Mouse (Mus musculus) CH12.LX (cell line): ENCODE data around the gene Lrrc9. TPM values are rescaled to one million over a fixed set of nuclear protein-coding genes. Genes with fewer than 3 reads are reported as not detected.

ENCODE experiments used
- DNase-seq: peaks from one replicate; pipeline ENCODE4 v3.0.0-alpha.2; 2013; ENCODE audit errors: extremely low read depth
- H3K27ac ChIP-seq: 2 replicates; pipeline ENCODE4 v1.5.1; 2012; ENCODE audit warnings: low read depth, mild to moderate bottlenecking, control low read depth, moderate library complexity; ENCODE audit not compliant: insufficient read depth
- H3K27me3 ChIP-seq: replicated peaks from 2 replicates; pipeline ENCODE3; 2012; ENCODE audit warnings: inconsistent platforms
- H3K36me3 ChIP-seq, 2 experiments: replicated peaks in 1 of 2; 2 replicates each; pipeline versions ENCODE3 to v1.6.1; 2012; ENCODE audit warnings: inconsistent platforms in 1 of 2, low read length in 1 of 2, mild to moderate bottlenecking in 1 of 2, mixed read lengths in 1 of 2, moderate library complexity in 1 of 2; ENCODE audit not compliant: control insufficient read depth in 1 of 2, insufficient read depth in 1 of 2
- H3K4me1 ChIP-seq, 2 experiments: 2 replicates each; pipeline ENCODE4 v1.6.1; 2012; ENCODE audit warnings: inconsistent platforms in 1 of 2, moderate library complexity in 1 of 2; ENCODE audit not compliant: insufficient read depth in 2 of 2, control insufficient read depth in 1 of 2
- H3K4me2 ChIP-seq: 2 replicates; pipeline ENCODE4 v1.6.1; 2012; ENCODE audit warnings: low read depth, mild to moderate bottlenecking, control low read depth; ENCODE audit not compliant: poor library complexity, insufficient read depth, severe bottlenecking
- H3K4me3 ChIP-seq, 3 experiments: fragments of 150-350 bp in 1 of 3; sonication (generic) in 1 of 3; replicated peaks in 1 of 3; 2 replicates each; pipeline versions ENCODE3 to v1.5.1; 2011 to 2012; ENCODE audit warnings: low read depth in 2 of 3, low read length in 2 of 3, mild to moderate bottlenecking in 2 of 3, moderate library complexity in 2 of 3, control low read depth in 1 of 3, improper control_type of control experiment in 1 of 3, inconsistent platforms in 1 of 3, mixed read lengths in 1 of 3; ENCODE audit not compliant: poor library complexity in 1 of 3
- H3K79me2 ChIP-seq: replicated peaks from 2 replicates; pipeline ENCODE4 v1.6.1; 2012; ENCODE audit warnings: mild to moderate bottlenecking, moderate library complexity; ENCODE audit not compliant: control insufficient read depth, poor library complexity, insufficient read depth, severe bottlenecking; ENCODE audit errors: extremely low read depth
- H3K9ac ChIP-seq: 2 replicates; pipeline ENCODE4 v1.6.1; 2012; ENCODE audit warnings: low read depth, mild to moderate bottlenecking, control low read depth, moderate library complexity; ENCODE audit not compliant: insufficient read depth
- H3K9me3 ChIP-seq: replicated peaks from 2 replicates; pipeline ENCODE3; 2012; ENCODE audit warnings: low read length, inconsistent platforms, mixed read lengths
- CTCF ChIP-seq, 2 experiments: IDR thresholded peaks in 1 of 2; conservative IDR thresholded peaks in 1 of 2; 2 replicates each; pipeline ENCODE4 v1.5.1; 2011 to 2012; ENCODE audit warnings: low read depth in 2 of 2, low read length in 2 of 2, improper control_type of control experiment in 1 of 2, inconsistent platforms in 1 of 2, mild to moderate bottlenecking in 1 of 2, moderate library complexity in 1 of 2
- ELF1 ChIP-seq: IDR thresholded peaks from 2 replicates; pipeline ENCODE4 v1.6.1; 2014; ENCODE audit warnings: low read depth, mild to moderate bottlenecking, inconsistent platforms, low read length, improper control_type of control experiment
- EP300 ChIP-seq: IDR thresholded peaks from 2 replicates; pipeline ENCODE4 v1.6.1; 2011; ENCODE audit warnings: low read length, improper control_type of control experiment
- GABPA ChIP-seq: IDR thresholded peaks from 2 replicates; pipeline ENCODE4 v1.6.1; 2012; ENCODE audit warnings: low read depth, low read length, improper control_type of control experiment, inconsistent platforms; ENCODE audit not compliant: insufficient replicate concordance
- IRF4 ChIP-seq: IDR thresholded peaks from 2 replicates; pipeline ENCODE4 v1.6.1; 2014; ENCODE audit warnings: low read depth, mild to moderate bottlenecking, inconsistent platforms, low read length, improper control_type of control experiment
- JUN ChIP-seq: IDR thresholded peaks from 2 replicates; pipeline ENCODE4 v1.6.1; 2011; ENCODE audit warnings: low read depth, mild to moderate bottlenecking, low read length, improper control_type of control experiment, moderate library complexity; ENCODE audit not compliant: insufficient read depth
- JUND ChIP-seq: conservative IDR thresholded peaks from 2 replicates; pipeline ENCODE4 v1.6.1; 2011; ENCODE audit warnings: low read depth, low read length, improper control_type of control experiment
- MAFK ChIP-seq: IDR thresholded peaks from 2 replicates; pipeline ENCODE4 v1.6.1; 2011; ENCODE audit warnings: low read length, improper control_type of control experiment; ENCODE audit not compliant: insufficient replicate concordance
- MAX ChIP-seq: IDR thresholded peaks from 2 replicates; pipeline ENCODE4 v1.6.1; 2011; ENCODE audit warnings: low read length, improper control_type of control experiment
- MAZ ChIP-seq: IDR thresholded peaks from 2 replicates; pipeline ENCODE4 v1.6.1; 2012; ENCODE audit warnings: low read depth, mild to moderate bottlenecking, inconsistent platforms, low read length, improper control_type of control experiment, moderate library complexity
- MEF2A ChIP-seq: IDR thresholded peaks from 2 replicates; pipeline ENCODE4 v1.6.1; 2014; ENCODE audit warnings: low read depth, mild to moderate bottlenecking, inconsistent platforms, low read length, improper control_type of control experiment, borderline replicate concordance
- MXI1 ChIP-seq: IDR thresholded peaks from 2 replicates; pipeline ENCODE4 v1.6.1; 2011; ENCODE audit warnings: mild to moderate bottlenecking, low read depth, low read length, improper control_type of control experiment
- MYC ChIP-seq: IDR thresholded peaks from 2 replicates; pipeline ENCODE4 v1.6.1; 2011; ENCODE audit warnings: low read depth, mild to moderate bottlenecking, improper control_type of control experiment, low read length
- NELFE ChIP-seq: IDR thresholded peaks from 2 replicates; pipeline ENCODE4 v1.6.1; 2011; ENCODE audit warnings: low read depth, low read length, improper control_type of control experiment
- NRF1 ChIP-seq: IDR thresholded peaks from 2 replicates; pipeline ENCODE4 v1.6.1; 2014; ENCODE audit warnings: low read depth, mild to moderate bottlenecking, inconsistent platforms, low read length, improper control_type of control experiment, moderate library complexity
- RAD21 ChIP-seq: IDR thresholded peaks from 2 replicates; pipeline ENCODE4 v1.6.1; 2011; ENCODE audit warnings: low read depth, mild to moderate bottlenecking, low read length, improper control_type of control experiment, moderate library complexity
- RCOR1 ChIP-seq: conservative IDR thresholded peaks from 2 replicates; pipeline ENCODE4 v1.6.1; 2012; ENCODE audit warnings: low read depth, mild to moderate bottlenecking, inconsistent platforms, low read length, improper control_type of control experiment
- SMC3 ChIP-seq: IDR thresholded peaks from 2 replicates; pipeline ENCODE4 v1.6.1; 2011; ENCODE audit warnings: low read depth, low read length, improper control_type of control experiment
- TBP ChIP-seq: conservative IDR thresholded peaks from 2 replicates; pipeline ENCODE4 v1.6.1; 2011; ENCODE audit warnings: low read depth, low read length, improper control_type of control experiment
- TCF12 ChIP-seq: IDR thresholded peaks from 2 replicates; pipeline ENCODE4 v1.6.1; 2014; ENCODE audit warnings: low read depth, mild to moderate bottlenecking, inconsistent platforms, low read length, improper control_type of control experiment
- USF1 ChIP-seq: IDR thresholded peaks from 2 replicates; pipeline ENCODE4 v1.6.1; 2014; ENCODE audit warnings: low read depth, mild to moderate bottlenecking, inconsistent platforms, low read length, improper control_type of control experiment
- ZC3H11A ChIP-seq: IDR thresholded peaks from 2 replicates; pipeline ENCODE4 v1.6.1; 2012; ENCODE audit warnings: low read depth, mild to moderate bottlenecking, inconsistent platforms, low read length, improper control_type of control experiment
- ZKSCAN1 ChIP-seq: IDR thresholded peaks from 2 replicates; pipeline ENCODE4 v1.6.1; 2012; ENCODE audit warnings: low read depth, inconsistent platforms, low read length, improper control_type of control experiment, borderline replicate concordance
- dilution Hi-C: fragments of 300-500 bp; cut with MboI; formaldehyde crosslinking; loops from 2 replicates; pipeline ENCODE4 v1.14.3; 2020; ENCODE audit warnings: low sequenced_read_pairs; ENCODE audit not compliant: extremely low pct_unique_long_range_greater_than_20kb, extremely low pct_ligation_motif_present
- in situ Hi-C: fragments of 300-500 bp; cut with MboI; formaldehyde crosslinking; loops from 3 replicates; pipeline ENCODE4 v1.14.3; 2019; ENCODE audit warnings: low sequenced_read_pairs, low pct_ligation_motif_present, low pct_unique_long_range_greater_than_20kb, mixed read lengths
- polyA plus RNA-seq: library from polyadenylated mRNA; unstranded; fragments of >175 nt; gene quantifications from 2 replicates; pipeline ENCODE4 v1.2.1, GENCODE M21; 2012; ENCODE audit warnings: low read depth; ENCODE audit not compliant: insufficient read length
- total RNA-seq, 2 experiments: library from RNA; depleted of rRNA; stranded (reverse); fragments of 300-350 nt in 1 of 2; fragments of >200 nt in 1 of 2; gene quantifications; 2 replicates each; pipeline ENCODE4 v1.2.3; 2012 to 2014

Lrrc9 gene
- total and polyA plus RNA-seq, 3 experiments = not detected

DNA sequence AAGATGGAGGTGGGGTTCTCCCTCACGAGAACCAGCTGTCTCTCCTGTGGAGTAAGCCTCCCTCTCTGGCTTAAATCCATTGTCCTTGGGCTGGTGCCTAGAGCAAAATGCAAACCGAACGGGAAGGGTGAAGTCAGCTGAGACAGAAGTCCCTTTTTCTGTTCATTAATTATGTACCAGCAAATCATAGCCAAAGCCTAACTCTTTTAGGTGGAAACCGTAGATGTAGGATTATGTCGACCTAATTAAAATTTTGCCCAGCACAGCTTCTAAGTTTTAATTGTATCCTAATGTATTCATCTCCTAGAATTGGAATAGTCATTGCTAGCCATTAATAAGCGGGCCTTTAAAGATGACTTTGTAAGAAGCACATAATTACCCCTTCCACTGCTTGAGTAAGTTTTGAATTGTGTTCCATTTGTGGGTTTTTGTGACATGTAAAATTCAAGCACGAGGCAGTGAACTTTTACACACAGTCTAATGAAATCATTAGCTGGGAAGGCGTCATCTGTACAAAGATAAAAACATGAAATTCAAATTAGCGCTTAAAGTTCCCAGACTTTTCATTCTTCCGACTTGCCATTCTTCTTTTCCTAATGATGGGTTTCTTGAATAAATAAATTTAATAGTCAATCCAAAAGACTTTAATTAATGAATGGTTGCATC, 3.9 kb upstream of the Lrrc9 start:
- dilution Hi-C loops = no loop called here
- DNase-seq = no peak
- H3K9ac ChIP-seq = no peak overlapping the region
- no peak overlapping the region for H3K27ac ChIP-seq
- no peaks in the 10 kb centered on the region for H3K36me3 ChIP-seq
- in situ Hi-C loops = no loop called here
- H3K79me2 ChIP-seq = no peaks in the 10 kb centered on the region
- 0 out of 4 replicates have a peak, but pooled peaks cover 0 to under 1% of the 10 kb centered on the region in 2 experiments for H3K4me1 ChIP-seq
- H3K4me3 ChIP-seq = no peak overlapping the region
- TF ChIP-seq RCOR1 (no peak), NELFE (no peak), MXI1 (no peak), MAX (no peak), SMC3 (no peak), NRF1 (no peak), USF1 (no peak), MAFK (no peak), RAD21 (no peak), JUND (no peak), CTCF (conservative IDR thresholded peaks at IDR 0.05 in 1 of 2, IDR thresholded peaks at IDR 0.05 in 1 of 2; ENCODE audit: low read depth in 2 of 2, low read length in 2 of 2) (no peak), EP300 (no peak)
- no peaks in the 10 kb centered on the region for H3K9me3 ChIP-seq
- H3K4me2 ChIP-seq = no peak overlapping the region
- no peaks in the 10 kb centered on the region for H3K27me3 ChIP-seq

DNA sequence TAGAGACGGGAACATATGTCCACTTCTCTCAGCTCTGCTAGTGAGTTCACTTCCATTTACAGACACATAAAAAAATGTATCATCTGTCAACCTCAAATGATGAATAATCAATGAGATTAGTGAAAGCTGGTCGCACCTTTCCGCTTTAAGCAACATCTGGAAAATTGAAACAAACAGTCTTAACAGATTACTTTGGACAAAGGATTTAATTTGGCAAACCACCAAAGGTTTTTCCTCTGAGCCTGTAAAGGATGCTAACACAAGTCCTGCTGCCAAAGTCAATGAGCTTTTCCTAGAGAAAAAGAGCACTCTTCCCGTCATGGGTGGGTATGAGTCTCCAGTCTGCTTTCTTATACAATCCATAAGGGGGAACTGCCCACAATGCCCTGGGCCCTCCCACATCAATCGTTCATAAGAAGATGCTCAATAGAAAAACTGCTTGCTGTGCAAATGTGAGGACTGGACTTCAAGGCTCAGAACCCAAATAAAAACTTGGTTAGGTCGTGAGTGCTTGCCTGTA, 2.6 kb upstream of the Lrrc9 start:
- Histone ChIP-seq H3K27me3 (no peaks in the 10 kb centered on the region), H3K4me1 (0 out of 4 replicates have a peak, but pooled peaks cover 0 to 2% of the 10 kb centered on the region in 2 experiments), H3K4me3 (no peak overlapping the region), H3K9ac (no peak overlapping the region), H3K9me3 (no peaks in the 10 kb centered on the region), H3K27ac (no peak overlapping the region), H3K79me2 (no peaks in the 10 kb centered on the region), H3K36me3 (no peaks in the 10 kb centered on the region), H3K4me2 (no peak overlapping the region)
- no peak for TF ChIP-seq MEF2A
- TF ChIP-seq MYC = no peak
- no peak for TF ChIP-seq TBP
- no peak for TF ChIP-seq MAZ
- TF ChIP-seq NRF1 = no peak
- TF ChIP-seq ZC3H11A = no peak
- no peak for TF ChIP-seq ZKSCAN1
- no peak for TF ChIP-seq IRF4
- no peak for TF ChIP-seq GABPA
- no peak for TF ChIP-seq TCF12
- no peak for TF ChIP-seq JUN
- TF ChIP-seq ELF1 = no peak
- no peak for TF ChIP-seq SMC3
- in situ Hi-C loops (no loop called here), dilution Hi-C loops (no loop called here)
- no peak for DNase-seq
